Mouse (Mus musculus): ENCODE measurements around the gene Kif26a. TPM values are rescaled to one million over a fixed set of nuclear protein-coding genes. Genes with fewer than 3 reads are reported as not detected.

The Kif26a gene
- polyA plus RNA-seq, 1 experiment, result 28.8 TPM

DNA sequence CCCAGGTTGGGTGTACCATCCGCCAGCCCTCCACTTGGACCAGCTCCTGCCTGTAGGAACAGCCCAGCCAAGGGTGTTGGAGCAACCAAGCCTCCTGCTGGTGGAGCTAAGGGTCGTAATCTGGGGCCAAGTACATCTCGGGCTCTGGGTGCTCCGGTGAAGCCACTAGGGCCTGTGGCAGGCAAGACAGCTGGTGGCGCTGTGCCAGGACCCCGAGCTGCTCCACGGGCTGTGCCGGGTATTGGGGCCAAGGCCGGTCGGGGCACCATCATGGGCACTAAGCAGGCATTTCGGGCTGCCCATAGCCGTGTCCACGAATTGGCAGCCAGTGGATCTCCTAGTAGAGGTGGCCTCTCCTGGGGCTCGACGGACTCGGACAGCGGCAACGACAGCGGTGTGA lies 31.7 kb downstream of the Kif26a start:
- no peak for TF ChIP-seq POLR2A (IDR thresholded peaks at IDR 0.05; ENCODE audit: borderline replicate concordance, extremely low read depth, low read depth, low read length)
- TF ChIP-seq CTCF (IDR thresholded peaks at IDR 0.05; ENCODE audit: insufficient read depth, low read length), result no peak
- no peak for DNase-seq
- WGBS, result 89% methylated on average over 19 of the region's 19 CpGs
- H3K4me1 ChIP-seq (ENCODE audit: control insufficient read depth, insufficient read depth, low read length), result peaks cover 5% of the 10 kb centered on the region
- no peak overlapping the region for H3K4me3 ChIP-seq (replicated peaks; ENCODE audit: extremely low read depth, low read depth, low read length)

DNA sequence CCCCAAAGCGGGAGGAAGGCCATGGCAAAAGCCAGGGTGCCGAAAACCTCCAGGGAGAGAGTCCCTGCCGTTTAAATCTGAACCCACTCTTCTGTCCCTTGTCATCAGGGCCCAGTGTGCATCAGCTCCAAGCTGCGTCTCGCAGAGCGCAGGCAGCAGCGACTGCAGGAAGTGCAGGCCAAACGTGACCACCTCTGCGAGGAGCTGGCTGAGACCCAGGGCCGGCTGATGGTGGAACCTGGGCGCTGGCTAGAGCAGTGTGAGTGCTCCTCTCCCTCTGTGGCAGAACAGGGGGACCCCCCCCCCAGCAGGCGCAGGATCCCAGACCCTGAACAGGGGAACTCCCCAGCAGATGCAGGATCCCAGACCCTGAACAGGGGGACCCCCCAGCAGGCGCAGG lies 33.7 kb downstream of the Kif26a start:
- no peak for DNase-seq
- 70% methylated on average over 13 of the region's 13 CpGs for WGBS
- TF ChIP-seq CTCF (IDR thresholded peaks at IDR 0.05; ENCODE audit: insufficient read depth, low read length) (no peak), POLR2A (IDR thresholded peaks at IDR 0.05; ENCODE audit: borderline replicate concordance, extremely low read depth, low read depth, low read length) (no peak)

DNA sequence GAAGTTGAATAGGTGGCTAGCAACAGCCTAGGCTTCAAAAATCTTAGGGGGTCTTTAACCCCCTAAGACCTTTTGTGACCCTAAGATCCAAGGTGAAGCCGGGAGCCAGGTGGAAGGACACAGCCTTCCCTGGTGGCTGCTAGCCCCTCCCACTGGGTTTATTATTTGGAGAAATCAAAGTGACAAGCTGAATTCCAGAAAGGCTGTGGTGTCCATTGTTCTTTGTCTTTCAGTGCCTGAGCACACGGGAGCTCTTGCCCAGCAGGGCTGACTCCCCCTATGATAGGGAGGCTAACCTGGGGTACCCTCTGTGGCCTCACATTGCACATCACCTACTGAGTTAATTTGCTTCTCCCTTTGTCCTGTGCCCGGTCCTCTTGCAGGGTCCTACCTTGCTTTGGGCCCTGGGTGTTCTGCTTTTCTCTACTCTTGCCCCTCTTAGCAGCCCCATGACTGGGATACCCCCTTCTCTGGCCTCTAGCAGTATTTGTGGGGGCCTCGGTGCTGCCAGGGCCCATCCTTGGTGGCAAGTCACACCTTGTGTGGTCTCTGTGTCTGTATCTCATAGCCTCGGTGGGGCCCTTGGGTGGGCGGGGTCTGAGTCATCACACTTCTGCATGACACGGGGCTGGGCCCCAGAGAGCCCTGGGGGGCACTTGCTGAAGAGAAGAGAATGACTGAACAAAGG lies 36.1 kb downstream of the Kif26a start:
- WGBS, result 48% methylated on average over 7 of the region's 7 CpGs
- H3K4me1 ChIP-seq (ENCODE audit: control insufficient read depth, insufficient read depth, low read length), result peaks cover 14% of the 10 kb centered on the region
- DNase-seq, result no peak
- H3K4me3 ChIP-seq (replicated peaks; ENCODE audit: extremely low read depth, low read depth, low read length), result no peak overlapping the region
- TF ChIP-seq POLR2A (IDR thresholded peaks at IDR 0.05; ENCODE audit: borderline replicate concordance, extremely low read depth, low read depth, low read length) (no peak), CTCF (IDR thresholded peaks at IDR 0.05; ENCODE audit: insufficient read depth, low read length) (no peak)

More for the DNA sequence above, 33.7 kb downstream of the Kif26a start:
- no peak overlapping the region for H3K4me3 ChIP-seq (replicated peaks; ENCODE audit: extremely low read depth, low read depth, low read length)
- H3K4me1 ChIP-seq (ENCODE audit: control insufficient read depth, insufficient read depth, low read length), result peaks cover 11% of the 10 kb centered on the region

DNA sequence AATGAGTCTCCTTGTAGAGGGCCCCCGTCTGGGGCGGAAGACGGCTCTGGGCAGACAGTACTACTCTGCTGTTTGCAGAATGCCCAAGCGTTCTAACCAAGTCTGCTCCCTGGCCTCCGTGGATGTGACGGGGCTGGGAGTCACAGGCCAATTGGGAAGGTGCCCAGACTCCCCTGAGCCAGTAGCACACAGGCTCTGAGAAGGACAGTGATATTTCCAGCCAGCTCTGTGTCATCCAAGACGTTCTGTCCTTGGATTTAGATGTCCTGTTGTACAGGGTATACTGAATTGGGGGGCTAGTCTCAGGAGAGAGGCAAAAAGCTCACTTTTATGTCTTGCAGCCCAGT lies 36.6 kb downstream of the Kif26a start:
- TF ChIP-seq CTCF (IDR thresholded peaks at IDR 0.05; ENCODE audit: insufficient read depth, low read length) (no peak), POLR2A (IDR thresholded peaks at IDR 0.05; ENCODE audit: borderline replicate concordance, extremely low read depth, low read depth, low read length) (no peak)
- peaks cover 14% of the 10 kb centered on the region for H3K4me1 ChIP-seq (ENCODE audit: control insufficient read depth, insufficient read depth, low read length)
- WGBS, result 37% methylated on average over 7 of the region's 7 CpGs
- DNase-seq, result no peak
- H3K4me3 ChIP-seq (replicated peaks; ENCODE audit: extremely low read depth, low read depth, low read length), result no peak overlapping the region

DNA sequence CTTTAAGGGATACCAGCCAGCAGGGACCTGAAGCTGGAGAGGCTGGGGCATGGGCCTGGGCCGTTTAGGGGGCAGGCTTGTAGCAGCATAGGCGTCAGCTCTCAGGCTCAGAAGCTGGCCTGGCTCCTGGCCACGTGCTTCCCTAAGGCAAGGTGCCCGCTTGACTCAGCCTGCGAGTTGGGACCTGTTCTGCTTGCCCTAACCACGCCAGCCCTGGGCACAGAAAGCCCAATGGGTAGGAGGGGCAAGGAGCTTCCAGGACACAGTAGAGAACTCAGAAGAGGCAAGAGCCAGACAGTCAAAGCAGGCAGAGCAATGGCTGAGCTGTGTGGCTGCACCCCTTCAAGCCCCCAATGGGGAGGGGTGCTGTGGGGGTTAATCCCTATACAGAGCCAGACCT lies 37.7 kb downstream of the Kif26a start:
- TF ChIP-seq CTCF (IDR thresholded peaks at IDR 0.05; ENCODE audit: insufficient read depth, low read length) (no peak), POLR2A (IDR thresholded peaks at IDR 0.05; ENCODE audit: borderline replicate concordance, extremely low read depth, low read depth, low read length) (no peak)
- Histone ChIP-seq H3K4me3 (replicated peaks; ENCODE audit: extremely low read depth, low read depth, low read length) (no peak overlapping the region), H3K4me1 (ENCODE audit: control insufficient read depth, insufficient read depth, low read length) (peaks cover 14% of the 10 kb centered on the region)
- peak; percentile 28 for DNase-seq
- 24% methylated on average over 6 of the region's 6 CpGs for WGBS

DNA sequence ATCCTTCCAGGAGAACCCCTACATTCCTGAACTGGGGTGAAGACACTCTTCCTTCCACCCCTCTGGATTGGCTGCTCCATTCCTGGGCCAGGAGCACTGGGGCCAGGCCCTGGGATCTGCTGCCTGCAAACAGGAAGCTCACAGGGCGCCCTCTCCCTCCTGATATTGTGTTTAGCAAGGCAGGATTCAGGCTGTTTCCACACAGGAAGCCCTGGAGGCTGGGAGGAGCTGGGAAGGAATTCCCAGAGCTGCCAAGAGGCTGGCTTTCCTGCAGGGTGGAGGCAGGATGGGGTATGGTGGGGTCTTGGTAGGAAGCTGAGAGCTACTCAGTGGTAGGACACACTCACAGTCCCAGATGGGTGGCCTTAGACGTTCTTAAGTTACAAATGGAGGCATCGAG lies 38.4 kb downstream of the Kif26a start:
- Histone ChIP-seq H3K4me3 (replicated peaks; ENCODE audit: extremely low read depth, low read depth, low read length) (no peak overlapping the region), H3K4me1 (ENCODE audit: control insufficient read depth, insufficient read depth, low read length) (peaks cover 14% of the 10 kb centered on the region)
- DNase-seq, result peak; percentile 46
- TF ChIP-seq POLR2A (IDR thresholded peaks at IDR 0.05; ENCODE audit: borderline replicate concordance, extremely low read depth, low read depth, low read length) (peak; percentile 78; the same call in 1 of the 2 replicates), CTCF (IDR thresholded peaks at IDR 0.05; ENCODE audit: insufficient read depth, low read length) (no peak)
- 43% methylated on average over 3 of the region's 3 CpGs for WGBS

DNA sequence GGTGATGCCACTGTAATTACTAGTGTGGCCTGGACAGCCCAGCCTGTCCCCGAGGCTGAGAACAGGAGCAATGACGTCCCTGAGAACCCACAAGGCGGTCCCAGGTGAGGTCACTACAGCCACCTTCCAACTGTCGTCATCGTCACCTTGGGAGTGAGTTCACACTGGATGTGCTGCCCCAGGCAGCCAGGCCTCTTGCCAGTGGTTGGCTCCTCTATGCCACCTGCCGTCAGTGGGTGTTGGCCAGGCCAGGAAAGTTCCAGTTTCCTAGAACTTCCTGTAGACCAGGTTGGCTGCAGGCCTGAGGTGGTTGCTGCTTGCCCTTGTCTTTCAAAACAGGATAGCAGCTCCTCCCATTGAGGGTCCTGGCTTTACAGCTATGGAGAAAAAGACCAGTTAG lies 40.9 kb downstream of the Kif26a start:
- 68% methylated on average over 6 of the region's 6 CpGs for WGBS
- TF ChIP-seq CTCF (IDR thresholded peaks at IDR 0.05; ENCODE audit: insufficient read depth, low read length) (no peak), POLR2A (IDR thresholded peaks at IDR 0.05; ENCODE audit: borderline replicate concordance, extremely low read depth, low read depth, low read length) (no peak)
- DNase-seq, result no peak
- Histone ChIP-seq H3K4me1 (ENCODE audit: control insufficient read depth, insufficient read depth, low read length) (peaks cover 8% of the 10 kb centered on the region), H3K4me3 (replicated peaks; ENCODE audit: extremely low read depth, low read depth, low read length) (no peak overlapping the region)

DNA sequence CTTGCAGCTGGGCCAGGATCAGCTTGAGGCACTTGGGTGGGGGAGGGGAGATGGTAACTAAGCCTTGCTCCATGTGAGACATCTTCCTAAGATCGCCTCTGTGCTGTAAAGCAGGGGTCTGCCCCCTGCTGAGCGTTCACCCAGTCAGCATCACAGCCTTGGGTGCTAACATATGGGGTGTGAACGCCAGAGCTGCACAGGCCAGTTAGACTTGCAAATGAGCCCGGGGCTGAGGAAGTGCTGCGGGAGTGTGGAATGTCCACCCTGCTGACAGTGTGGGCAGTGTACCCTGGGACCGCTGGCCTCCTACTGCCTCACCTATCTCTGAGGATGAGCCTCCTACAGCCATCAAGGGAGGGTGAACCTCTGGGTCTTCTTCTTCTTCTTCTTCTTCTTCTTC lies 45.7 kb downstream of the Kif26a start:
- H3K4me3 ChIP-seq (replicated peaks; ENCODE audit: extremely low read depth, low read depth, low read length), result no peak overlapping the region
- peaks cover 3% of the 10 kb centered on the region for H3K4me1 ChIP-seq (ENCODE audit: control insufficient read depth, insufficient read depth, low read length)
- no peak for DNase-seq
- TF ChIP-seq POLR2A (IDR thresholded peaks at IDR 0.05; ENCODE audit: borderline replicate concordance, extremely low read depth, low read depth, low read length) (no peak), CTCF (IDR thresholded peaks at IDR 0.05; ENCODE audit: insufficient read depth, low read length) (no peak)
- 45% methylated on average over 6 of the region's 6 CpGs for WGBS

DNA sequence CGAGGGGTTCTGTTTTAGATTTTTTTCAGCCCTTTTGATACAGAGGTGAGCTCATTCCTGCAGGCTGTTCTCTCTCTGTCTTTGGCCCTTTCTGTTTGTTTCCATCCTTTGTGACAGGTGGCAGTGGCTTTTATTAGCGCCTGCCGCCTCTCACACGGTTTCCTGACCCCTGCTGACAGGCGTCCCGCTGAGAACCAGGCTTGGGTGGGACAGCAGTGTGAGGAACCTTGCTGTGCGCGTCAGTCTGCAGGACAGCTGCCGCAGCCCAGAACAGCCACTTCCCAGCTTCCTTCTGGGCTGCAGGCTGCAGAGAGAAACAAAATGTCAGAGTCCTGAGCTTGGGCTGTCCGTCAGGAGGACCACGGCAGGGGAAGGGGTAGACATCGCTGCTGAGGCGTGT lies 49.0 kb downstream of the Kif26a start:
- H3K4me1 ChIP-seq (ENCODE audit: control insufficient read depth, insufficient read depth, low read length), result peaks cover 7% of the 10 kb centered on the region
- WGBS, result 13% methylated on average over 13 of the region's 13 CpGs
- no peak overlapping the region for H3K4me3 ChIP-seq (replicated peaks; ENCODE audit: extremely low read depth, low read depth, low read length)
- no peak for DNase-seq
- TF ChIP-seq CTCF (IDR thresholded peaks at IDR 0.05; ENCODE audit: insufficient read depth, low read length) (no peak), POLR2A (IDR thresholded peaks at IDR 0.05; ENCODE audit: borderline replicate concordance, extremely low read depth, low read depth, low read length) (no peak)

DNA sequence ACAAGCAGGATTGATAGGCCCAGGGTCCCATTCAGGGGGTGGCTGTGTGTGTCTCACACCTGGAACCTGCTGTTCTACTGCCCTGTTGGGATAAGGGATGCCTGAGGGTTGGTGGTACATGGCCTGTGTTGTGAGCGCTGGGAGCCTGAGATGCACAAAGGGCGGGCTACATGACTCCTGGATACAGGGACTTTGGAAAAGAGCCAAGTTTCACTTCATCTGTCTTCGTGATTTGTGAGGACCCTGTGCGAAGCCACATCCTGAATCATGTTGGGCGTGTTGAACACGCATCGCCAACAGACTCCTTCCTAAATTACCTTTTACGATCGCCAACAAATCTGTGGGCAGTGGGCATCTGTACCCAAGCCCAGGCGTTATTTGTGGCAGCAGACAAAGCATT lies 50.6 kb downstream of the Kif26a start:
- DNase-seq, result no peak
- no peak for TF ChIP-seq CTCF (IDR thresholded peaks at IDR 0.05; ENCODE audit: insufficient read depth, low read length)
- no peak for TF ChIP-seq POLR2A (IDR thresholded peaks at IDR 0.05; ENCODE audit: borderline replicate concordance, extremely low read depth, low read depth, low read length)
- WGBS, result 59% methylated on average over 10 of the region's 10 CpGs
- no peak overlapping the region for H3K4me3 ChIP-seq (replicated peaks; ENCODE audit: extremely low read depth, low read depth, low read length)
- peaks cover 7% of the 10 kb centered on the region for H3K4me1 ChIP-seq (ENCODE audit: control insufficient read depth, insufficient read depth, low read length)

Data from lung, adult 2 months (tissue).